Mouse (Mus musculus): Measurements from ENCODE around the gene Gm12830. TPM values are rescaled to one million over a fixed set of nuclear protein-coding genes. Genes with fewer than 3 reads are reported as not detected.

The Gm12830 gene
- polyA plus RNA-seq, 1 experiment from 2014 or later = not detected

DNA sequence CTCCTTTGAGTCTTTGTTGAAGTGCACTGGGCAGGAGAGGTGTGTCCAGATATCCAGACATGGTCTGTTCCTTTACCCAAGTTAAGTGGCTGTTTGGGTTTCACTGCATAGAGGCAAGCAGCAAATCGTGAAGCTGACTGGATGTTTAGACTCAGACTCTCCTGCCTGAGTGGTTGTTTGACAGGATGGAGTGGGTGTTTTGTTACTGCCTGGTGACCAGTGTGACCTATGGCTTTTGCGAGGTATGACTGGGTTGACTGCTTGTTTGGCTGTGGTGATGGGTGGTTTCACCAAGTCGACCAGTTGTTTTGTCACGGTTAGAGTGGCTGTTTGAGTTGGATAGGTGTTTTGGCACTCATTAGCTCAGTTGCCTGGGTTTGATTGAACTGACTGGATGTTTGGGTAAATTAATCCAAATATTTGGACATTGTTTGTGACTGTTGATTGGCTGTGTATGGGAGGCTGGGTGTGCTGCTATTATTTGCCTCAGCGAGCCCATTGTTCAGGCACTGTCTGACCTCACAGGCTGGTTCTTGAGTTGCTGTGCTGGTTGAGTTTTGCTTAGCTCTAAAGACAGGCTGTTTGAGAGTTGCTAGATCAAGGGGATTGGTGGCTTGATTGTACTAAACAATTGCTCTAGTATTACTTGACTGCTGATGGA lies 24.1 kb upstream of the Gm12830 start:
- H3K9ac ChIP-seq = no peak overlapping the region
- no peaks in the 10 kb centered on the region for H3K36me3 ChIP-seq
- H3K27ac ChIP-seq = no peak overlapping the region
- no peak overlapping the region for H3K4me2 ChIP-seq
- no peaks in the 10 kb centered on the region for H3K9me3 ChIP-seq (replicated peaks)
- no peaks in the 10 kb centered on the region; the same call in 1 of the 2 replicates for H3K27me3 ChIP-seq (replicated peaks)
- no peak overlapping the region for H3K4me3 ChIP-seq
- no peaks in the 10 kb centered on the region for H3K4me1 ChIP-seq
- WGBS (ENCODE audit: insufficient replicate concordance) = 59% methylated on average over 5 of the region's 5 CpGs
- no peak for ATAC-seq

- WGBS (ENCODE audit: insufficient replicate concordance) = 72% methylated on average over 7 of the region's 7 CpGs
- no peaks in the 10 kb centered on the region for H3K9me3 ChIP-seq (replicated peaks)
Measured at GRCm38 (mm10) chr4:114798041-114798624, 23.4 kb upstream of the Gm12830 start.

GRCm38 (mm10) chr4:114804096-114804495 lies 17.4 kb upstream of the Gm12830 start:
- no peaks in the 10 kb centered on the region for H3K9me3 ChIP-seq (replicated peaks)
- H3K36me3 ChIP-seq = no peaks in the 10 kb centered on the region
- no peak for ATAC-seq
- no peaks in the 10 kb centered on the region for H3K27me3 ChIP-seq (replicated peaks)
- H3K9ac ChIP-seq = no peak overlapping the region
- WGBS (ENCODE audit: insufficient replicate concordance) = 52% methylated on average over 5 of the region's 5 CpGs
- no peak overlapping the region for H3K4me3 ChIP-seq
- no peak overlapping the region for H3K4me2 ChIP-seq
- H3K27ac ChIP-seq = no peak overlapping the region
- no peaks in the 10 kb centered on the region for H3K4me1 ChIP-seq

More at GRCm38 (mm10) chr4:114798041-114798624, 23.4 kb upstream of the Gm12830 start:
- Histone ChIP-seq H3K4me1 (no peaks in the 10 kb centered on the region), H3K36me3 (no peaks in the 10 kb centered on the region), H3K4me3 (no peak overlapping the region), H3K4me2 (no peak overlapping the region), H3K9ac (no peak overlapping the region), H3K27ac (no peak overlapping the region), H3K27me3 (replicated peaks) (no peaks in the 10 kb centered on the region; the same call in 1 of the 2 replicates)
- ATAC-seq = no peak

DNA sequence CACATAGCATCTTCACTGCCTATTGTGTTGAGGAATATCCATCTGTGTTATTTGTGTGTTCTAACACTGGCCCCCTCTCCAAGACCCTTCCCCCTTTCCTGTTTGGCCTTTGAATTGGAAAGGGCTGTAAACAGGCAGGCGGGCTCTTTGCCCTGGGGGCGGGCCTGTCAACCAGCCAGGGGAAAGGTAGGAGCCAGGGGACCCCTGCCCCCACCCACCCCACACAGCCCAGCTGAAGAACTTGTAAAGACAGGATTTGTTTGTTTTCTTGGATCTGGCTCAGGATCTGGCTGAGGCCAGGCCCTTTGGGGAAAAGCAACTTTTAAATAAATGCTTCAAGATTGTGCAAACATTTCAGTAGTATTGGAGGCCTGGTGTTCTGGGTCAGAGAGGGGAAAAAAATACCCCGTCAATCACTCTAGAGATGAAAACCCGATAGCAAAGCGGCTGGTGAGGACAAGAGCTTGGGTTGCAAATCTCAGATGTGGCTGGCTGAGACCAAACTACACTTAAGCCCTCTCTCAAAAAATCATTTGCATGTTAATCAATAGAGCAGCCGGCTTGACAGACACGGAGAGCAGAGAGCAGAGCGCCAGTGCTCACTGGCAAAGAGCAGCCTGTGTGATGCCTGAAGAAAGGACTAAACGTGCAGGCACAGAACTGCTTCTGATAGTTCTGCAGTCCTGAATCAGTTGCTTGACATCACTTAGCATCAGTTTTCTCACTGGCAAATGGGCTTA lies 2.4 kb upstream of the Gm12830 start:
- ATAC-seq = no peak
- no peak overlapping the region for H3K4me2 ChIP-seq
- no peaks in the 10 kb centered on the region for H3K4me1 ChIP-seq
- WGBS (ENCODE audit: insufficient replicate concordance) = 36% methylated on average over 9 of the region's 9 CpGs
- no peak overlapping the region for H3K27ac ChIP-seq
- H3K36me3 ChIP-seq = no peaks in the 10 kb centered on the region
- no peak overlapping the region for H3K9ac ChIP-seq
- no peaks in the 10 kb centered on the region for H3K9me3 ChIP-seq (replicated peaks)
- H3K4me3 ChIP-seq = no peak overlapping the region
- H3K27me3 ChIP-seq (replicated peaks) = peaks cover 57% of the 10 kb centered on the region

DNA sequence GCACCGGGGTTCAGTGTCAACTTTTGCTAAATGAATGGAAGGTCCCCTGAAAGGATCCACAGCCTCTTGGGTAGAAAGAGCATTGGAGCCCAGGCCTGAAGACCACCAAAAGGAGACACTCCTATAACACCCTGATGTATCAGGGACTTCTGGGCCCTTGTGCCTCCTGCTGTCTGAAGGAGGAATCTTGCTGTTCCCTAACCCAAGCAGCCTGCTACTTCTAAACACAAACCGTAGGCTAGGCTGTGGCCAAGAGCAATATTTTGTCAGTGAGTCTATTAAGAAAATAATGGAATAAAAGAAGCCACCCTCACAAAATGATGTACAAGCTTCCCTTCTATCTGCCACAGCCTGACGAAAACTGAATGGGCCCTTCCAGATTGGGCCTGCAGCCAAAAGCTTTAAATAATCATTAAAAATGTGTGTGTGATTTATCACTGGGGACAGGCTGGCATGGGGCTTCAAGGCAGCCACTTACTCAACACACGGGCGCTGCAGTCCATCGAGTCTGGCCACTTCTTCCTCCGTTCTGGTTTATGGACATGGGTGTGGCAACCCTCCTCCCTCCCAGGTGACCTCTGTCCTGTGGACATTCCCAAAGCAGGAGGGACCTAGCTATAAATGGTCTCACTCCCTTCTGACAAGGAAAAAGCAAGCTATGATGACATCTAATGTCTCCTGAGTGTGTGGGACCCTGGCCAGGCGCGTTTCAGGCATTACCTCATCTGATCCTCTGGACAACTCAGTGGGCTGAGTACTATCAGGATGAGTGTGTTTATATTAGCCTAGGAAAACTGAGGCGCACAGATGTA lies 13.5 kb downstream of the Gm12830 start:
- WGBS (ENCODE audit: insufficient replicate concordance) = 59% methylated on average over 10 of the region's 10 CpGs
- ATAC-seq = no peak
- H3K27ac ChIP-seq = no peak overlapping the region
- no peaks in the 10 kb centered on the region for H3K9me3 ChIP-seq (replicated peaks)
- H3K4me2 ChIP-seq = no peak overlapping the region
- H3K36me3 ChIP-seq = no peaks in the 10 kb centered on the region
- H3K27me3 ChIP-seq (replicated peaks) = peaks cover 53% of the 10 kb centered on the region
- H3K9ac ChIP-seq = no peak overlapping the region
- H3K4me3 ChIP-seq = no peak overlapping the region
- H3K4me1 ChIP-seq = no peaks in the 10 kb centered on the region

- Histone ChIP-seq H3K4me3 (no peak overlapping the region), H3K27ac (no peak overlapping the region), H3K9ac (no peak overlapping the region), H3K27me3 (replicated peaks) (peaks cover 86% of the 10 kb centered on the region), H3K9me3 (replicated peaks) (0 out of 2 replicates have a peak, but pooled peaks cover 2% of the 10 kb centered on the region), H3K4me1 (peaks cover 4% of the 10 kb centered on the region; the same call in 1 of the 2 replicates), H3K36me3 (no peaks in the 10 kb centered on the region), H3K4me2 (no peak overlapping the region)
- no peak for ATAC-seq
- 42% methylated on average over 9 of the region's 9 CpGs for WGBS (ENCODE audit: insufficient replicate concordance)
Measured at GRCm38 (mm10) chr4:114841336-114841920, 19.9 kb downstream of the Gm12830 start.

DNA sequence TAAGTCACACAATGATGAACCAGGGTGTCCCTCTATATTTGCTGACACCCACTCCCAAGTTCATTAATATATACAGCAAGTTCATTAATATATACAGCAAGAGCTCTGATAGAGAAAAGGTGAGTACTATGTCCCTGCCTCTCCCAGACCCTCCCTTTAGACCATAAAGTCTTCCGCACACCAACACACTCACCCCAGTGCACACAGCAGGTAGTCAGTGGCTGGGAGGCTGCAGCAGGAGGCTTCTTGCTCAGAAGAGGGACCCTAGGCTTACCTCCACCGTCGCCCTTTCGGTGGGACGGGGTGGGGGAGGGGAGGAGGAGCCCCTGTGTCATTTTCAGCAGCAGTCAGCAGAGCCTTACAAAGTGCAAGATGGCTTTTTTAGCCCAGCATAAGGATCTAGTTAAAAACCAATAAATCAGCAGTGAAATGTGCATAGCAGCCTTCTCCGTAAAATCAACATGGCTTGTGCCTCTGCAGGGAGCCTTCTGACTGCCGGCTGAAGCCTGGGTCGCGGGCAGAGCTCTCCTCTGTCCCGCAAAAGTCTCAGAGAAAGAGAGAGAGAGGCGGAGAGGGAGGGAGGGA lies 20.9 kb downstream of the Gm12830 start:
- no peak for ATAC-seq
- Histone ChIP-seq H3K4me2 (no peak overlapping the region), H3K27me3 (replicated peaks) (peaks cover 82% of the 10 kb centered on the region)

GRCm38 (mm10) chr4:114843097-114843721 lies 21.7 kb downstream of the Gm12830 start:
- H3K4me3 ChIP-seq = peak overlapping the region; percentile 22; the same call in 1 of the 2 replicates
- 0 out of 2 replicates have a peak overlapping the region, but pooled peaks have one; percentile 4 for H3K9ac ChIP-seq
- no peaks in the 10 kb centered on the region for H3K36me3 ChIP-seq
- H3K27me3 ChIP-seq (replicated peaks) = peaks cover 76% of the 10 kb centered on the region
- peak overlapping the region; percentile 49 for H3K4me2 ChIP-seq
- no peak for ATAC-seq
- peaks cover 4% of the 10 kb centered on the region; the same call in 1 of the 2 replicates for H3K4me1 ChIP-seq
- H3K27ac ChIP-seq = no peak overlapping the region
- 4% methylated on average over 51 of the region's 51 CpGs for WGBS (ENCODE audit: insufficient replicate concordance)
- 0 out of 2 replicates have a peak, but pooled peaks cover 2% of the 10 kb centered on the region for H3K9me3 ChIP-seq (replicated peaks)

More for the DNA sequence above, 20.9 kb downstream of the Gm12830 start:
- Histone ChIP-seq H3K9me3 (replicated peaks) (0 out of 2 replicates have a peak, but pooled peaks cover 2% of the 10 kb centered on the region), H3K9ac (no peak overlapping the region), H3K27ac (no peak overlapping the region), H3K36me3 (no peaks in the 10 kb centered on the region), H3K4me1 (peaks cover 4% of the 10 kb centered on the region; the same call in 1 of the 2 replicates), H3K4me3 (no peak overlapping the region)
- WGBS (ENCODE audit: insufficient replicate concordance) = 6% methylated on average over 7 of the region's 11 CpGs

DNA sequence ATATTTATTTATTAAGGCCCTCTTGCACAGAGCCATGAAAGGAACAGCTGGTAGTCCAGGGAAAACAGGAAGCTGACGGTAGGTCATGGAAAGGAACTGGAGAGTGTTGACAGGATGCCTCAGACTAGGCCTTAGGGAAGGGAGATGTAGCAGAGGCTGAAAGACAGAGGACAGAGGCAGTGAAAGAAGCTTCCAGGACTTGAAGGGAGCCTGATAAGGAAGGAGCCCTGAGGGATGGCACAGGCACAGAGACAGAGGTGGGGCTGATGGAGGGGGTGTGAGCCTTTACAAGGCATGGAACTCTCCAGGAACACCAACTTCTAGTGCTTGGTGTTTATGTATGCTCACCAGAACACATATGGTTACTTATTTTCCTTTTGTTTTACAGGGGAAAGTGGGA lies 23.1 kb downstream of the Gm12830 start:
- Histone ChIP-seq H3K27ac (no peak overlapping the region), H3K4me2 (no peak overlapping the region), H3K27me3 (replicated peaks) (peaks cover 78% of the 10 kb centered on the region), H3K4me1 (peaks cover 4% of the 10 kb centered on the region; the same call in 1 of the 2 replicates), H3K9ac (no peak overlapping the region), H3K36me3 (no peaks in the 10 kb centered on the region), H3K4me3 (no peak overlapping the region), H3K9me3 (replicated peaks) (0 out of 2 replicates have a peak, but pooled peaks cover 2% of the 10 kb centered on the region)
- 21% methylated on average over 1 of the region's 1 CpGs for WGBS (ENCODE audit: insufficient replicate concordance)
- no peak for ATAC-seq

DNA sequence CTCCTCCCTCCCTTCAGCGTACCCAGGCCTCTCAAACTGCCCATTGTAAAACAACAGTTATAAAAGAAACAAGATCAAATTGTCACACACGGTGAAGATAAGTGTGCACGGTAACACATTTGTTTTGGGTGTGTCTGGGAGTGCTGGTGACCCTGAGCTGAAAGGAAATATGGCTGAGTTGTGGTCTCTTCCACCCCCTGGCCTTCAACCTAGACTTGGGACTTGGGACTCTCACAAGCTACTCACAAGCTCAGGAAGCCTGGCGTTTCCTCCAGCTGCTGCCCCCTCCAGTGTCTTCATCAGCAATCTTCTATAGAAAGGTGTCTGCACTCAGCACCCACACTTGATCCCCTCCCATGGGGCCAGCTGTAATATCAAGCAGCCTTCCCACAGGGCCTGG lies 24.1 kb downstream of the Gm12830 start:
- 0 out of 2 replicates have a peak, but pooled peaks cover 2% of the 10 kb centered on the region for H3K9me3 ChIP-seq (replicated peaks)
- H3K4me1 ChIP-seq = peaks cover 4% of the 10 kb centered on the region; the same call in 1 of the 2 replicates
- H3K27ac ChIP-seq = no peak overlapping the region
- no peaks in the 10 kb centered on the region for H3K36me3 ChIP-seq
- ATAC-seq = no peak
- peaks cover 70% of the 10 kb centered on the region for H3K27me3 ChIP-seq (replicated peaks)
- 42% methylated on average over 4 of the region's 4 CpGs for WGBS (ENCODE audit: insufficient replicate concordance)
- no peak overlapping the region for H3K4me2 ChIP-seq
- no peak overlapping the region for H3K4me3 ChIP-seq
- no peak overlapping the region for H3K9ac ChIP-seq

All from liver, embryonic 12.5 days (tissue).